Mouse (Mus musculus) kidney, postnatal 4 days (tissue): ENCODE measurements around the gene Ruvbl2.

ENCODE experiments used
- DNase-seq, 2 experiments: peaks; one replicate each; pipeline ENCODE4 v3.0.0; 2021; ENCODE audit warnings: mixed read lengths in 2 of 2

Gene Ruvbl2

DNA sequence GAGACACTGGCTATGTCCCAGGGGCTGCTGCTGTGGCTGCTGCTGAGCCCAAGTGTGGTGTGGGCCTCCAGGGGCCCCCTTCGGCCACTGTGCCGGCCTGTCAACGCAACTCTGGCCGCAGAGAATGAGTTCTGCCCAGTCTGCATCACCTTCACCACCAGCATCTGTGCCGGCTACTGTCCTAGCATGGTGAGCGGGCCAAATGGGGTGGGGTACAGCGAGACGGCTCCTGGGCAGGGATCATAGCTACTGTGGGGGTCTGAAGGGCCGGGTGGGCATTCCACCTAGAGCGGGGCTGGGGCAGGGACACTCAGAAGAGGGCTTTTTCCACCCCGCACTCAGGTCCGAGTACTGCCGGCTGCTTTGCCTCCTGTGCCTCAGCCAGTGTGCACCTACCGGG is 16.7 kb downstream of the Ruvbl2 start:
- no peak for DNase-seq

DNA sequence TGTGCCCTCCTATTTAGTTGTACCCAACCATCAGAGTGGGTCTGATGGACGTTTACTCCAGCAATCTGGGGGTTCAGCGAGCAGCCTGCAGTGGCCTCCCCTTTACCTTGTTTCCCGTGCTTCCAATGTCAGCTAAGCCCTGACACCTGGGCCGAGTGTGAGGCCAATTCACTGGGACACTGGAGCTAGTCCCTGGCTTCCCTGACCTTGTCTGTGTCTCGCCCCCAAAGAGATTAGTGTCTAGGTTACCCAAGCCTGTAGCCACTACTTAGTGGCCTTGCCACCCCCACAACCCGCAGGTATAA is 17.3 kb downstream of the Ruvbl2 start, which contains the start of gene Lhb:
Gene Lhb (plus strand): TSS at position 206 of the 305 bp plus-strand sequence.
- no peak for DNase-seq

DNA sequence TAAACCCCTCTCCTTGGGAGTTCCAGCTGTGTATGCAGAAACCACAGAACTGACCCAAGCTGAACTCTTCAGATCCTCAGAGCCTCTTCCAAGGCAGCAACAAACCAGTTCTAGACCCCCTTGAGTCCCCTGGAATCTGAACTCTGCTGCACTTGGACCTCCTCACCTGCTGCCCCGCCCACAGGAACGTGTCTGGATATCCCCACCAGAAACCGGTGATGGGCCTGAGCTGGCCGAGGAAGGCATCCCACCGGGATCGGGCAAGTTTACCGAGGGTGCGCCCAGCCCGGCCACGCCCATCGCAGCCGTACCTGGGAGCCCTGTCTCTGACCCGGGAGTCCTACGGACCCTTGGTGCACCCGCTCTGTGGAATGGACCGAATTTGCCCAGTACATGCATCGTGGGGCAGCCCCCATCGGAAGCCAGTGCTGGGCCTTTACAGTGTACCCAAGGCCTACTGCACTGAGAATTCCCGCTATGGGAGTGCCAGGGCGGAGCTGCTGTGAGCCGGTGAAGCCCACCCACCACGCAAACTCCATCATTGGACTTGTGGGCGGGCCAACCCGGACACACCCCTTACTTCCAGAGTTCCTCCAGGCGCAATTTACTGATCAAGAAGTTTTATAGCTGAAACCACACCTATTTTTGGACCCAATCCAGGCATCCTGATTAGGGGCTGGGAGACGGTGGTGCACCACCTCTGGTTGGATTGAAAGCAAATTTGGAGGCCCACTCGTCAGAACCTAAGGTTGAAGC is 17.9 kb downstream of the Ruvbl2 start:
- peak in 1 of 2 experiments; percentile 35 for DNase-seq

DNA sequence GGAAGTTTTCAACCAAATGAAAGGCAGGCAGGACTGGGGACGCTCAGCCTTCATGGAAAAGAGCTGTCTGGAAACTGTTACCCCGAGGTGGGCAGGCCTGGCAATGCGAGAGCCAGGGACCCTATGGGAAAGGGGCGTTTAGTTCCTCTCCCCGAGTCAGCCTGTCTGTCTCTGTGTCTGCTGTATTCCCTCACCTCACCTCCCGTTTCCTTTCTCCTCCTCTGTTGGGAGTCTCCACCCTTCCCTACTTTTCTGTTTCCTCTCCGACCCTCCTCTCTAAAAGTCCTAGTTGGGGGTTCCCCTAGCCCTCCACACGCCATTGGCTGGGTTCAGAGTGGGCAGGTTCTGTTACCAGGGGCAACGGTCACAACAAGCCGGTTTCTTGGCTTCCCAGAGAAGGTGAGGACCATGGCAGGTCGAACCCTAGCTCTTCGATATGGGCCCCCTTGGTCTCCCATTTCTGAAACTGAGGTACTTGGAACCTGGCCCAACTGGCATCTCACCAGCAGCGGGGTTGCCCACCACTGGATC is 19.9 kb downstream of the Ruvbl2 start:
- peak; percentile 22 to 25 for DNase-seq

DNA sequence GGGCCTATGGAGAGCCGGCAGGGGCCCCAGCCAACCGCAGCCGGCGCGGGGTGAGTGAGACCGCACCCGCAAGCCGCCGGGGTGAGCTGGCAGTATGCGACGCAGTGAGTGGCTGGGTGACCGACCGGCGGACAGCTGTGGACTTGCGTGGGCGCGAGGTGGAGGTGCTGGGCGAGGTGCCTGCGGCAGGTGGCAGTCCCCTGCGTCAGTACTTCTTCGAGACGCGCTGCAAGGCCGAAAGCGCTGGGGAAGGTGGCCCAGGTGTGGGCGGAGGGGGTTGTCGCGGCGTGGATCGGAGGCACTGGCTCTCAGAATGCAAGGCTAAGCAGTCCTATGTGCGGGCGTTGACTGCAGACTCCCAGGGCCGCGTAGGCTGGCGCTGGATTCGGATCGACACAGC is 22.3 kb downstream of the Ruvbl2 start:
- peak in 1 of 2 experiments; percentile 31 for DNase-seq

DNA sequence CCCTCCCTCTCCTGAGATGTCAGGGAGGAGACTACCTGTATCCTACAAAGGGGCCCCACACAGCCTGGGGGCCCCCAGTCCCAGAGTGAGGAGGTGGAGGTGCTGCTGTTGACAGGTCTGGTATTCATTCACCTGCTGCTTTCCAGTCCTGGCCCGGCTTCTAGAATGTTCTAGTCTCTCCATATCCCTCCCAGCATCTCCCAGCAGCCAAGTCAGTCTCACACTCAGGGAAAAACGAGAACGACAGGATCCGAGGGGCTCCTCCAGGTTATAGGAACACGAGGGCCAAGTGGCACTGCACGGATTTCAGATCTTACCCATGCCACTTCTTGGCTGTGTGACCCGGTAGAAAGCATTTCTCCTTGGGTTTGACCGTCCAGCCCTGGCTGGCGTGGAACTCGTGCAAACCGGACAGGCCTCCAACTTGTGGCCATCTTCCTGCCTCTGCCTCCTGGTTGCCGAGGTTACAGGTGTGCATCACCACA is 23.1 kb downstream of the Ruvbl2 start:
- DNase-seq: no peak

DNA sequence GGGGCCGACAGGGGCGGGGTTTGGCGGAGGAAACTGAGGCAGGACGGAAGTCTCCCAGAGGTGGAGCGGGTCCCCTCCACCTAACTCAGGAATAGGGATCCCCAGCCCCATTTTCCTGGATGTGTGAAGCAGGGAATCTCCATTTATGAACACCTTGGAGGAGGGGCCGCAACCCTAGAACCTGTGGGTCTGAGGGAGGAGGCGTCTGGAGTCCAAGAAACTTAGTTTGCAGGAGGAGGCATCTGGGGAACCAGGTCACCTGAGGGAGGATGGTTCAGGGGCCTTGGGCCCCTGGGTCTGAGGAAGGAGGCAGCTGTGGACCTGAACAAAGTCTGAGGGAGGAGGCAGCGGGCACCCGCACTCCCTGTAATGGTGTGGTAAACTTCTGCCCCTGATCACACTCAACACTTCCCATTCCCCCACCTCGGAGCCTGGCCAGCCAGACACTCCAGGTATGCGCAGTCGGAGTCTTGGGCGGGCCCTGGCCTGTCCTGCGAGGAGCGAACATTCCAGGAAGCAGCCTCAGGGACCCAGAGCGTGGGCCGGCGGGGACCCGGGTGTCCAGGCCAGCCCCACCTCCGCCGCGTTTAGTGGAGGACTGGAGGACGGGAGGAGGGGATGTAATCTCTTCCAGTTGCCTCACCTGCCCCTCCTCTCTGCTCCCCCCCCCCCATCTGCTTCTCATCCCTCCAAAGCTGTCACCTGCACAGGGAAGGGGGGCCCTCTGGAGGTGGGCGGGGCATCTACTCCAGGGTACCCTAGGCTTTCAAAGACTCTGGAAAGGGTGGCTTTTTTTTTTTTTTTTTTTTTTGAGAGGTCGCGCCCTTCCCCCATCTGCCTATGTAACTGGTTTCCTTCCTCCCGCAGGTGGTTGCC is 23.8 kb downstream of the Ruvbl2 start:
- DNase-seq: peak; percentile 41 to 60

DNA sequence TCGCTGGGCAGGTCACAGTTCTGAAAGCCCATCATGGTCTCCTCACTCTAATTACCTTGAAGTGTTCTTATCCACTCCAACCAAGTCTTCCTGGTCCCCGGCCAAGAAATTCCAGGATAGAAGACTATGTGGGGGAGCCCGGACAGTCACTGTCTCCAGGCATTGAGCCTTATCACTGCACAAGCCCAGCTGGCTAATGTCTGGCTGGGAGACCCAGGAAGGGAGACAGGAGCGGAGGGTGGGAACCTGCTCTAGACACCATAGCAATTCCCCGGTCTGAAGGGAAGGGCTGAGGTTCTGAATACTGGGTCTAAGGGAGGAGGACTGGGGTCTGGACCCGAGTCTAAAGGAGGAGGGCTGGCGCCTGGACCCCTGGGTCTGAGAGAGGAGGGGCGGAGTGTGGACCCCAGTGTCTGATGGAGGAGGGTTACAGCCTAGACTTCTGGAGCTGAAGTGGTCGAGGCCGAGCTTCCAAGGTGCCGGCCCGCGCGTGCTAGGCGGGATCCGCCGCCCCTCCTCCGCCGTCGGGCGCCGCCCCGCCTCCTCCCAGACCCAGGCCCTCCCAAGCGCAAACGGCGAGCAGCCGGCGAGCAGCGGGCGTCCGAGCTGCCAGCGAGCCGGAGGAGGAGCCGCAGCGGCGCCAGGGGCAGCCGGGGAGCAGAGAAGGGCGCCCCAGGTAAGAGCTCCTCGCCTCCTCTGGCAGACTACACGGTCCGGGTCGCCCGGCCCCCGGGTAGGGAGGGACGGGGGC is 24.6 kb downstream of the Ruvbl2 start, which contains the start of gene Ntf5:
Gene Ntf5 (plus strand): TSS at position 583 of the 751 bp plus-strand sequence.
- peak; percentile 61 to 74 for DNase-seq

DNA sequence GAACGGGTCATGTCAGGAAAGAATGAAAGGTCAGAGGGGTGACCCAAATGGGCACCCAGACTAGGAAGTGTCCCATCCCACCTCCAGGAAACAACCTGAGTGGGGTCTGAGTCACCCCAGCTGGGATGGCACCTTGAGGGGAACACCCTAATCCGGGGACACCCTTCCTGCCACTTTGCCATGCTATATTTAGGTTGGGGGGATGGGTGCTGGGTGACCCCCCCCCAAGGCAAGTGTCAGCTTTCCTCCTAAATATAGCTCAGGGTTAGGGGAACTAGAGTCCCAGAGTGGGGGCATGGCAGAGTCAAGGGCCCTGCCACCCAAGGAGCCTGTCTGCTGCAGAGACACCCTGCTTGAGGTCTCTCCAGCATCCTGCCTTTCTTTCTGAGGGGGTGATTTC is 25.5 kb downstream of the Ruvbl2 start:
- no peak for DNase-seq

DNA sequence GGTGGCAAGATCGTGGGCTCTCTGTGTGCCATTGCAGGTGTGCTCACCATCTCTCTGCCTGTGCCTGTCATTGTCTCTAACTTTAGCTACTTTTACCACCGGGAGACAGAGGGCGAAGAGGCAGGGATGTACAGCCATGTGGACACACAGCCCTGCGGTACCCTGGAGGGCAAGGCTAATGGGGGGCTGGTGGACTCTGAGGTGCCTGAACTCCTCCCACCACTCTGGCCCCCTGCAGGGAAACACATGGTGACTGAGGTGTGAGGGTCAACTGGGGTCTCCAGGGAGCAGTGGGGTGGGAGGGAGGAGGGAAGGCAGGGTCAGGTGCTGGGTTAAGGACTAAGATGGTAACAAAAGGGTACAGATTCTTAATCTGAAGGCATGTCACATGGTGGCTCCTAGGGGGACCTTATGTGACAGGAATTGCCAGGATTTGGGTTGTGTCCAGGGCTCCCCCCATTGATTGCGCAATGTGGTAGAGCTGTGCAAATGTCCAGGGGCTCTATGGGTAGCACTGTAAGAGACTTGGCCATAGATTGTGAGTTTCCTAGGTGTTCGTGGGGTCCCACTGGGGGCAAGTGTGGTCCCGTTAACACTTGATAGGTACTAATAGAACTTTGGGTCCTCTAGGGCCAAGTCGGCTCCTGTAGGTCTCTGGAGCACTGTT is 28.3 kb downstream of the Ruvbl2 start:
- no peak for DNase-seq

DNA sequence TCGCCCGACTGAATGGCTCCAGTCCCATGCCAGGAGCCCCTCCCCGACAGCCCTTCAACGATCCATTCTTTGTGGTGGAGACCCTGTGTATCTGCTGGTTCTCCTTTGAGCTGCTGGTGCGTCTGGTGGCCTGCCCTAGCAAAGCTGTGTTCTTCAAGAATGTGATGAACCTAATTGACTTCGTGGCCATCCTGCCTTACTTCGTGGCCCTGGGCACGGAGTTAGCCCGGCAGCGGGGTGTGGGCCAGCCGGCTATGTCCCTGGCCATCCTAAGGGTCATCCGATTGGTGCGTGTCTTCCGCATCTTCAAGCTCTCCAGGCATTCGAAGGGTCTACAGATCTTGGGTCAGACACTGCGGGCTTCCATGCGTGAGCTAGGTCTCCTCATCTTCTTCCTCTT is 28.9 kb downstream of the Ruvbl2 start:
- no peak for DNase-seq

DNA sequence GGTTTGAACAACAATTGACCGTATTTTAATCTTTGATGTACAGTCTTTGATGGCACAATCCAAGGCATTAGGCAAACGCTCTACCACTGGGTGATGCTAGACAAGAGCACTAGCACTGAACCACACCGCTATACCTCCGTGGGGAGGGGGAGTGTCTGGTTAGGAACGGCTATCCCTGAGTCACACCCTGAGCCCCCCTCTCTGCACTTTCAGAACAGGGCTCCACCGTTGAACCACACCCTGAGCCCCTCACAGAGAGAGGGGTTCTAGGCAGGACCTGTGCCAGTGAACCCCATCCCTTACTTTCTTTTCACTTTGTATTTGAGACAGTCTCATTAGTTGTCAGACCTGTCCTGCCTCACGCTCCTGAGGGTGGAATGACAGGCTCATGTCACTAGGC is 29.5 kb downstream of the Ruvbl2 start:
- no peak for DNase-seq

DNA sequence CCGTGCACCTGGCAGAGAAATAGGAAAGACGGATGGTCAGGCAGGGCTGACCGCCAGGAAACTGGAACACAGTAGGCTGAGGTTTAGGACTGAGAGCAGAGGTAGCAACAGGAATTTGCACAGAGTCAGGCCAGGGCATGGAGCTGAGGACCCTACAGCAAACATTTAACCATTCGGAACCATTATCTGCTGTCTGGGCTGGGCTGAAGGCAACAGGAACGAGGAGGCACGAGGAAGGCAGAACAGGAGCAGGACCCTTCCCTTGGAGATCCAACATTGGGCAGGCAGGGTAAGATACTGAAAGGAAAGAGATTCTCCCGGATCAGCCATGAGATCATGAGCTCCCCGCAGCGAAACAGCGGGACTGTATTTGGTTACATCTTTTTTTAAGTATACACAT is 30.1 kb downstream of the Ruvbl2 start:
- no peak for DNase-seq

DNA sequence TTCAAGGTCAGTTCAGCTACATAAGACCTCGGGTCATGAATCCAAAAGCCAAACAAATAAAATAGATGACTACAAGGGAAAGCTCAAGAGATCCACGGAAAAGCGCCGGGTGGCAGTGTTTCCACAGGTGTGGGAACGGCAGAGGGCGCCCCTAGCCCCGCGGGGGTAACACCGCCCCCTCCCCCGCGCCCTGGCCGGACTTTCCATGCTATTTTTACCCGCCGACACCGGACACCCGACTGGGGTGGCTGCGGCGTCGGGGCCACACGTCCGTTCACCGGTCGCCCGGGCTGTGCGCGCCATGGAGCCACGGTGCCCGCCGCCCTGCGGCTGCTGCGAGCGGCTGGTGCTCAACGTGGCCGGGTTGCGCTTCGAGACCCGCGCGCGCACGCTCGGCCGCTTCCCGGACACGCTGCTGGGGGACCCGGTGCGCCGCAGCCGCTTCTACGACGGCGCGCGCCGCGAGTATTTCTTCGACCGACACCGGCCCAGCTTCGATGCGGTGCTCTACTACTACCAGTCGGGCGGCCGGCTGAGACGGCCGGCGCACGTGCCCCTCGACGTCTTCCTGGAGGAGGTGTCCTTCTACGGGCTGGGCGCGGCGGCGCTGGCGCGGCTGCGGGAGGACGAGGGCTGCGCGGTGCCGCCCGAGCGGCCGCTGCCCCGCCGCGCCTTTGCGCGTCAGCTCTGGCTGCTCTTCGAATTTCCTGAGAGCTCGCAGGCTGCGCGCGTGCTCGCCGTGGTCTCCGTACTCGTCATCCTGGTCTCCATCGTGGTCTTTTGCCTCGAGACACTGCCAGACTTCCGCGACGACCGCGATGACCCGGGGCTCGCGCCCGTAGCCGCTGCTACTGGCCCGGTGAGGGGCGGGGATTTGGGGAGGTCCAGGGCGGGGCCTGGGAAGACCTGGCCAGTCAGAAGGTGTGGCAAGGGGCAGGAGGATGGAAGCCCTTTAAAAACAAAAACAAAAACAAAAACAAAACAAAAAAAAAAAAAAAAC is 31.4 kb downstream of the Ruvbl2 start:
- peak; percentile 43 to 52 for DNase-seq

DNA sequence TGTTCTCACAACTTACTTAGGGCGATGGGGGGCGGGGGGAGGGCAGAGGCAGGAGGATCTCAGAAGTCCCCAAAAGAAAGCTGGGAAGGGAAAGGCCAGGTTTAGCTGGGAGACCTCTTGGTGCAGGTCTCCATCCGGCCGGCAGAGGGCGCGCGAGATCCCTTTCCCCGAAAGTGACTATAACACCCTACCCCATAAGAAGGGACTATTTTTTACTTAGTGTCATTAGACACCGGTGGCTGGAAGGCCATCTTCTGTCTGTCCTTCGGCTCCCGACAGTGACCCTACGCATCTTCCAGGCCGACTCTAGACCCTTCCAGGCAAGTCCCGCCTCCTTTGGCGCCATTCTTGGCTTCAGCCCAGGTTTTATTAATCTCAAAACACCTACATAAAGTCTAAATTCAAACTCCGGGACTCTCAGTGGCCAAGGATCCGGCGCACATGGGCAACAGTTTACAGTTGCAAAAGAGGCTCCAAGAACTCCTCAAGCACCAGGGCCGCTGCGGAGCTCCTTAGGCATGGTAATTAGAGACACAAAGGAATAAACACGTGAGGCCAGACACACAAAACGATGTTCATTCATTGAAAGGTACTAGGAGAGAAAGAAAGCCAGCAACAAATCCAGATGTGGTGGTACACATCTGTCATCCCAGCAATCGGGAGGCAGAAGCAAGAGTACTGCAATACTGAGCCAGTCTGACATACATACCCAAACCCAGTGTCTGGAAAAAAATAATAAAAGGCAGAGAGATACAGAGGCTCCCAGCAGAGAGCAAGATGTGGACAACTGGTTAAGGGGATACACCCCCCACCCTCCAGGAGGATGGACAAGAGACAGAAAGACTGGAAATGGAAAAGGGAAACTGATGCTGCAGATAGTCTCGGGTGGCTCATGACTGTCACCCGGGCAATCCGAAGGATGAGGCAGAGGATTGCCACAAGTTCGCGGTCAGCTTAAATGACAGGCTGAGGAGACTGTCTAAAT is 32.5 kb downstream of the Ruvbl2 start, which contains the start of gene Kcna7:
Gene Kcna7 (plus strand): TSS at position 563 of the 985 bp plus-strand sequence.
- peak; percentile 87 to 88 for DNase-seq

DNA sequence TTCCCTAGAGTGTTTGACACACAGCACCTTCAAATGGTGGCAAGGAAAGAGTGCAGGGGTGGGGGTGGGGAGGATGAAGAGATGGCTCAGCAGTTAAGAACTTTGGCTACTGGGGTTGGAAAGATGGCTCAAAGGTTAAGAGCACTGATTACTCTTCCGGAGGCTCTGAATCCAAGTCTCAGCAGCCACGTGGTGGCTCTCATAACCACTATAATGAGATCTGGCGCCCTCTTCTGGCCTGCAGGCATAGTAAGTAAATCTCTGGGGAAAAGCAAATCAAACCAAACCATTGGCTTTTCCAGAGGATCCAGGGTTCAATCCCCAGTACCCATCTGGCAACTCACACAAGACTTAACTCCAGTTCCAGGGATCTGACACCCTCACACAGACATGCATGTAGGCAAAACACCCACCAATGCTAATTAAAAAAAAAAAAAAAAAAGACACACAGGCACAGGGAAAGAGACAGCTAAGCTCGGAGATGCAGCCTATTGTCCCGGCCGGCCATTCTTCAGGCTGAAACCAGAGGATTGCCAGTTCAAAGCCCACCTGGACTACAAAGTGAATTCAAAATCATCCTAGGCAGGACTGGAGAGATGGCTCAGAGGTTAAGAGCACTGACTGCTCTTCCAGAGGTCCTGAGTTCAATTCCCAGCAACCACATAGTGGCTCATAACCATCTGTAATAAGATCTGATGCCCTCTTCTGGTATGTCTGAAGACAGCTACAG is 34.2 kb downstream of the Ruvbl2 start:
- DNase-seq: peak; percentile 85 to 87

DNA sequence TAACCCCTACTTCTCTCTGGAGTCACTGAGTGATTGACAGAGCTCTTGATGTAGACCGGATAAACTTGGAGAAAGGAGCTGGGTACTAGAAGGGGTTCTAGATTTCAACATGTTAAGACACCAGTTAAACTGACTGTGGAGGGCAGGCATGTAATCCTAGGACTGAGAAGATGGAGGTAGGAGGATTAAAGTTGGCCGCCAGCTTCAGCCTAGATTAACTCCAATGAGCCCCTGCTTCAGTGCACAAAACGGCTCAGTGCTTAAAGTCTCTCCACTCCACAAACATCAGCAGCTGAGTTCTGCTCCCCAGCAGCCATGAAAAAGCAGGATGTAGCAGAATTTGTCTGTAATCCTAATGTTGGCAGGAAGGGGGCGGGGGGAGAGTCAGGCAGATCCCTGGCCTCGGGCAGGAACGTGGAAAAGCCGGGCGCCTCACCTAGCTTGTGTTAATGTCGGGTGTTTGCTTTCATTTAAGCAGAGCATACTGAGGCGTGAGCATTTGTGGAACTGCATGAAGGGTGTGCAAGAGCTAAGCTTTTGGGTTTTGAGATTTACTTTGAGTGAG is 36.3 kb downstream of the Ruvbl2 start:
- no peak for DNase-seq

DNA sequence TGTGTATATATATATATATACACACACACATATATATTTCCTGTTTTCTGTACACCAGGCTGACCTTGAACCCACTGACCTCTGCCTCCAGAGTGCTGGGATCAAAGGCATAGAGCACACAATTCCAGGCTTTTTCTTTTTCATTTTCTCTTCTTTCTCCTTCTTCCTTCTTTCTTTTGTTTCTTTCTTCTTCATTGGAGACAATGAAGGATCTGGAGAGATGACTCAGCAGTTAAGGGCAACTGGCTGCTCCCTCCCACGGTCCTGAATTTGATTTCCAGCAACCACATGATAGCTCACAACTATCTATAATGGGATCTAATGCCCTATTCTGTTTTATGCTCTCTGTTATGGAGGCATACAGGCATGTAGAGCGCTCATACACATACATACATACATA is 41.1 kb downstream of the Ruvbl2 start:
- no peak for DNase-seq
